Mouse (Mus musculus) testis, adult 2 months (tissue): Measurements from ENCODE around the gene Gabarapl2.

Experiments used
- CTCF ChIP-seq: fragments of 200-500 bp; IDR thresholded peaks from 2 replicates; pipeline ENCODE4 v1.5.1; 2012; ENCODE audit warnings: low read depth, mild to moderate bottlenecking, inconsistent platforms, low read length, moderate library complexity; ENCODE audit not compliant: control insufficient read depth, insufficient read depth, insufficient replicate concordance
- POLR2A ChIP-seq: fragments of 200-500 bp; IDR thresholded peaks from 2 replicates; pipeline ENCODE4 v1.6.1; 2012; ENCODE audit warnings: low read depth, mild to moderate bottlenecking, inconsistent platforms, low read length, moderate library complexity; ENCODE audit not compliant: control insufficient read depth

DNA sequence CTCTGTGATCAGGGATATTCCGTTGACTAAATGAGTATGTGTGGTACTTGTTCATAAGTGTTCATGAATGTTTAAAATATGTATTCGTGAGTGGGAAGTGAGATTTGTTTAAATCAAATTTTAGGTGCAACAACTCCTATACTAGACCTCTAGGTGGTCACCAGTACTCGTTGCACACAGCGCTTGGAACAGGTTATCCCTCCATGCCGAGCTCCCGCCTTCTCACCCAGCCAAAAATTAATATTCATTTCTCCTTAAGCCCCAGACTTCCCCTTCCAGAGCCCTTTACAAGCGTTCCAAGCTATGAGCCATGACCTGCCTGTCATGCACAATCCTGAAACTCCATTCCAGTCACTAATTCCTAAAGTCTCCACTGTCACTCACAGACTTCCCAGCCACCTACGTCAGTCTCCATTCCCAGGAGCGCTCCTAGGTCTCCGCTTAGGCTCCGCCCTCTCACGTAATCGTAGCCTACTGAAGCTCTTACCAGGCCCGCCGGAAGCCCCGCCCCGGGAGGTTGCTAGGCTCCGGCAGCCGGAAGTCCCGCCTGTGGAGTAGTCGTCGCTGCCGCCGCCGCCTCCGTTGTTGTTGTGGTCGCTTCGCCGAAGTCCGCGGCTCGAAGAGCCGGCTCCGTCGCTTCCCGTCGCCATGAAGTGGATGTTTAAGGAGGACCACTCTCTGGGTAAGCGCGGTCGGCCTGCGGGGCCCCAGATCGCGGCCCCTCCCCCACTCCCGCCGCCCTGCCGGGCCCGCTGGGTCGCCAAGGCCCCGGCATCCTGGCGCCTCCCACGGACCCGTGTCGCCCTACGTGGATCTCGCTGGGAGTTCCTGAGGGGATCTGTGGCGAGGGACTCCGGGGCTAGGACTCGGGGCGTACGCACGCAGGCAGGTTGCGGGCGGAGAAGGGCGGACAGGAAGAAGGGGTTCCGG lies at the start of gene Gabarapl2:
- TF ChIP-seq CTCF (no peak), POLR2A (peak; percentile 64)
